Mouse (Mus musculus): ENCODE data around the gene Kif21a. TPM values are rescaled to one million over a fixed set of nuclear protein-coding genes. Genes with fewer than 3 reads are reported as not detected.

Kif21a gene
- polyA plus RNA-seq, 1 experiment from 2014 or later = 14.0 TPM

GRCm38 (mm10) chr15:90896480-90896879, 153.3 kb downstream of the Kif21a start:
- 79% methylated on average over 9 of the region's 9 CpGs for WGBS
- ATAC-seq (replicated peaks; ENCODE audit: low FRiP score, low read depth) (no peak), DNase-seq (ENCODE audit: low spot score) (no peak)
- H3K27ac ChIP-seq = no peak overlapping the region
- TF ChIP-seq CTCF (IDR thresholded peaks at IDR 0.05; ENCODE audit: low read depth) = no peak
- no peaks in the 10 kb centered on the region for H3K4me1 ChIP-seq (replicated peaks; ENCODE audit: insufficient read depth, low read length)
- H3K4me2 ChIP-seq (ENCODE audit: low read length) = no peak overlapping the region
- no peaks in the 10 kb centered on the region for H3K9me3 ChIP-seq (replicated peaks; ENCODE audit: low read length)
- H3K9ac ChIP-seq (ENCODE audit: low read depth, low read length) = no peak overlapping the region
- H3K27me3 ChIP-seq (ENCODE audit: insufficient read depth, low read length) = no peaks in the 10 kb centered on the region
- no peak overlapping the region for H3K4me3 ChIP-seq (replicated peaks; ENCODE audit: low read depth, low read length)
- H3K36me3 ChIP-seq (ENCODE audit: insufficient read depth, low read length) = no peaks in the 10 kb centered on the region

GRCm38 (mm10) chr15:90887466-90887865, 162.3 kb downstream of the Kif21a start:
- Histone ChIP-seq H3K27me3 (ENCODE audit: insufficient read depth, low read length) (no peaks in the 10 kb centered on the region), H3K27ac (no peak overlapping the region), H3K9me3 (replicated peaks; ENCODE audit: low read length) (no peaks in the 10 kb centered on the region), H3K4me2 (ENCODE audit: low read length) (no peak overlapping the region), H3K4me3 (replicated peaks; ENCODE audit: low read depth, low read length) (no peak overlapping the region), H3K9ac (ENCODE audit: low read depth, low read length) (no peak overlapping the region), H3K36me3 (ENCODE audit: insufficient read depth, low read length) (no peaks in the 10 kb centered on the region), H3K4me1 (replicated peaks; ENCODE audit: insufficient read depth, low read length) (no peaks in the 10 kb centered on the region)
- WGBS = 74% methylated on average over 8 of the region's 8 CpGs
- DNase-seq (ENCODE audit: low spot score) (no peak), ATAC-seq (replicated peaks; ENCODE audit: low FRiP score, low read depth) (no peak)
- TF ChIP-seq CTCF (IDR thresholded peaks at IDR 0.05; ENCODE audit: low read depth) = no peak

Other genes starting within 250 kb of the Kif21a start
- 2.1 and 2.5 TPM in 2 replicates for gene Abcd2, start 141.9 kb upstream of the Kif21a start, polyA plus RNA-seq (2015; fragmentation: Nextera tagmentation; extraction: Ambion mirVana)
- not detected in 2 replicates for gene CN725425, start 149.5 kb upstream of the Kif21a start, polyA plus RNA-seq (2015; fragmentation: Nextera tagmentation; extraction: Ambion mirVana)